Mouse (Mus musculus) midbrain, postnatal 0 days (tissue): ENCODE results near the gene Gm10842. TPM values are rescaled to one million over a fixed set of nuclear protein-coding genes. Genes with fewer than 3 reads are reported as not detected.

Experiments
- ATAC-seq: fragments of 200-750 bp; cut with Nextera tagmentation; 2 replicates; pipeline ENCODE4 v1.8.0; 2017; ENCODE audit warnings: moderate number of reproducible peaks, mild to moderate bottlenecking, moderate TSS enrichment, moderate library complexity; ENCODE audit not compliant: low FRiP score
- DNase-seq: peaks from one replicate; pipeline ENCODE4 v3.0.0-alpha.2; 2015; ENCODE audit warnings: low spot score
- H3K27ac ChIP-seq: fragments of 300-500 bp; sonication (generic); 2 replicates; pipeline ENCODE4 v1.5.1; 2014; ENCODE audit warnings: low read depth, mild to moderate bottlenecking, low read length, mixed read lengths
- H3K27me3 ChIP-seq: fragments of 300-500 bp; sonication (generic); 2 replicates; pipeline ENCODE4 v1.6.1; 2014; ENCODE audit warnings: low read length, control low read depth, mixed read lengths; ENCODE audit not compliant: insufficient read depth
- H3K36me3 ChIP-seq: fragments of 300-500 bp; sonication (generic); 2 replicates; pipeline ENCODE4 v1.6.1; 2014; ENCODE audit warnings: low read length, control low read depth, mixed read lengths; ENCODE audit not compliant: insufficient read depth
- H3K4me1 ChIP-seq: fragments of 300-500 bp; sonication (generic); 2 replicates; pipeline ENCODE4 v1.6.1; 2014; ENCODE audit warnings: mild to moderate bottlenecking, control low read depth, antibody characterized with exemption, low read length, mixed read lengths; ENCODE audit not compliant: insufficient read depth
- H3K4me2 ChIP-seq: fragments of 300-500 bp; sonication (generic); 2 replicates; pipeline ENCODE4 v1.6.1; 2014; ENCODE audit warnings: low read depth, mild to moderate bottlenecking, low read length, mixed read lengths; ENCODE audit not compliant: poor library complexity, severe bottlenecking
- H3K4me3 ChIP-seq: fragments of 300-500 bp; sonication (generic); 2 replicates; pipeline ENCODE4 v1.5.1; 2014; ENCODE audit warnings: low read depth, mild to moderate bottlenecking, low read length, moderate library complexity
- H3K9ac ChIP-seq: fragments of 300-500 bp; sonication (generic); replicated peaks from 2 replicates; pipeline ENCODE4 v1.6.1; 2014; ENCODE audit warnings: mild to moderate bottlenecking, low read length, moderate library complexity, mixed read lengths; ENCODE audit not compliant: poor library complexity, severe bottlenecking
- H3K9me3 ChIP-seq: fragments of 300-500 bp; sonication (generic); 2 replicates; pipeline ENCODE4 v1.6.1; 2016; ENCODE audit warnings: low read length, control low read depth
- CTCF ChIP-seq: IDR thresholded peaks from 2 replicates; pipeline ENCODE4 v1.5.1; 2016; ENCODE audit warnings: antibody characterized with exemption, mild to moderate bottlenecking
- WGBS: fragments of 180-500 bp; shearing (Covaris S2); extraction: QIAGEN DNeasy Blood & Tissue Kit; methylation state at CpG from one replicate; pipeline ENCODE4 v1.1.7; 2014; 5-methylcytosine and 5-hydroxymethylcytosine counted together
- polyA plus RNA-seq: library from polyadenylated mRNA; unstranded; fragments of >200 nt; fragmentation: Nextera tagmentation; extraction: Ambion mirVana; gene quantifications from 2 replicates; pipeline ENCODE4 v1.2.1, GENCODE M21; 2015
- total RNA-seq: library from RNA; depleted of rRNA; stranded (reverse); fragments of >200 nt; gene quantifications from 2 replicates; pipeline ENCODE4 v1.2.3, GENCODE M21; 2014

The Gm10842 gene
- total and polyA plus RNA-seq, 2 experiments from 2014 or later: not detected

DNA sequence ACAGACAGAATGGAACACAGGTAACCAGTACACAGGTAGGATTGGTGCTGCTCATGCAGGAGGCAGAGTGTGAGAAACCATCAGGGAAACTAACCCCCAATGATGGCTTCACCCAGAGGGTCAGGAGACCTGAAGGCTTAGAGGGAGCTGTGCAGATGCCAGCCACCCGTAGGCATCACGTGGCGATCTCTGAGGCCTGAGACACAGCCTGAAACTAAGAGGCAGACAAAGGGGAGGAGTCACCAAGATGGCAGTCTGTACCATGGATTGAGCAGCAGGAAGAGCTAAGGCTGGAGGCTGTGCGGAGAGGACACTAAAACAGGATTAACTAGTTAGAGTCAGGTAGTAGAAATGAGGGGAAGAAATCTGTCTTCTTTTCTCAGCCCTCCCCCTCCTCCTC is 4.0 kb downstream of the Gm10842 start:
- Histone ChIP-seq H3K4me2 (no peak overlapping the region), H3K27me3 (no peaks in the 10 kb centered on the region), H3K27ac (no peak overlapping the region), H3K4me3 (no peak overlapping the region), H3K9me3 (no peaks in the 10 kb centered on the region), H3K36me3 (no peaks in the 10 kb centered on the region), H3K4me1 (no peaks in the 10 kb centered on the region; the same call in 1 of the 2 replicates), H3K9ac (no peak overlapping the region)
- DNase-seq: no peak
- no peak for ATAC-seq
- 53% methylated on average over 4 of the region's 4 CpGs for WGBS
- TF ChIP-seq CTCF: no peak

- no peaks in the 10 kb centered on the region for H3K36me3 ChIP-seq
- H3K9ac ChIP-seq: no peak overlapping the region; the same call in 1 of the 2 replicates
These were observed 4.7 kb downstream of the Gm10842 start for GRCm38 (mm10) chr11:105151226-105152016.

DNA sequence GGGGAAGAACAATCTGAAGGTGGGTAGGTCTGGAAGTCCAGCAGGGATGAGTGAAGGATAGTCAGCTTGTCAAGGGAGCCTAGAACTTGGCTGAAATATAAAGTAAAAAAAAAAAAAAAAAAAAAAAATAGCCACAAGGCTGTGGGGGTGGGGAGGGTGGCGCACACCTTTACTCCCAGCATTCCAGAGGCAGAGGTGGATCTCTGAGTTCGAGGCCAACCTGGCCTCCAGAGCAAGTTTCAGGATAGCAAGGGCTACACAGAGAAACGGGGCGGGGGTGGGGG is 5.3 kb downstream of the Gm10842 start:
- H3K36me3 ChIP-seq: no peaks in the 10 kb centered on the region
- no peak for ATAC-seq
- no peak overlapping the region for H3K9ac ChIP-seq
- H3K27me3 ChIP-seq: no peaks in the 10 kb centered on the region
- 80% methylated on average over 1 of the region's 4 CpGs for WGBS
- no peak for DNase-seq
- TF ChIP-seq CTCF: no peak
- no peaks in the 10 kb centered on the region; the same call in 1 of the 2 replicates for H3K4me1 ChIP-seq
- no peak overlapping the region for H3K27ac ChIP-seq
- no peak overlapping the region for H3K4me3 ChIP-seq
- peak overlapping the region; percentile 20; the same call in 1 of the 2 replicates for H3K4me2 ChIP-seq
- no peaks in the 10 kb centered on the region for H3K9me3 ChIP-seq

More at GRCm38 (mm10) chr11:105151226-105152016, 4.7 kb downstream of the Gm10842 start:
- Histone ChIP-seq H3K27me3 (no peaks in the 10 kb centered on the region), H3K9me3 (no peaks in the 10 kb centered on the region), H3K27ac (no peak overlapping the region), H3K4me1 (no peaks in the 10 kb centered on the region; the same call in 1 of the 2 replicates), H3K4me2 (peak overlapping the region; percentile 20), H3K4me3 (no peak overlapping the region)
- 19% methylated on average over 18 of the region's 19 CpGs for WGBS
- no peak for ATAC-seq
- TF ChIP-seq CTCF: no peak
- DNase-seq: no peak

GRCm38 (mm10) chr11:105152357-105152899 is 5.7 kb downstream of the Gm10842 start:
- no peak overlapping the region for H3K9ac ChIP-seq
- TF ChIP-seq CTCF: no peak
- no peaks in the 10 kb centered on the region for H3K9me3 ChIP-seq
- H3K27ac ChIP-seq: no peak overlapping the region
- no peak for DNase-seq
- H3K27me3 ChIP-seq: no peaks in the 10 kb centered on the region
- 87% methylated on average over 11 of the region's 11 CpGs for WGBS
- H3K4me1 ChIP-seq: no peaks in the 10 kb centered on the region; the same call in 1 of the 2 replicates
- H3K36me3 ChIP-seq: no peaks in the 10 kb centered on the region
- no peak for ATAC-seq
- no peak overlapping the region for H3K4me3 ChIP-seq
- no peak overlapping the region for H3K4me2 ChIP-seq

- Histone ChIP-seq H3K27me3 (no peaks in the 10 kb centered on the region), H3K4me3 (no peak overlapping the region), H3K27ac (no peak overlapping the region), H3K9me3 (no peaks in the 10 kb centered on the region), H3K36me3 (no peaks in the 10 kb centered on the region), H3K9ac (no peak overlapping the region), H3K4me2 (no peak overlapping the region), H3K4me1 (no peaks in the 10 kb centered on the region; the same call in 1 of the 2 replicates)
- ATAC-seq (peak; percentile 54; the same call in 1 of the 2 replicates), DNase-seq (peak; percentile 35)
- 31% methylated on average over 12 of the region's 12 CpGs for WGBS
- TF ChIP-seq CTCF: no peak
These were observed 6.6 kb downstream of the Gm10842 start for GRCm38 (mm10) chr11:105153068-105153833.
